Mouse (Mus musculus): ENCODE data around the gene Opa1. TPM values are rescaled to one million over a fixed set of nuclear protein-coding genes. Genes with fewer than 3 reads are reported as not detected.

Gene Opa1
- total RNA-seq, 2 experiments from 2014 or later, result 91.1 to 99.5 TPM

DNA sequence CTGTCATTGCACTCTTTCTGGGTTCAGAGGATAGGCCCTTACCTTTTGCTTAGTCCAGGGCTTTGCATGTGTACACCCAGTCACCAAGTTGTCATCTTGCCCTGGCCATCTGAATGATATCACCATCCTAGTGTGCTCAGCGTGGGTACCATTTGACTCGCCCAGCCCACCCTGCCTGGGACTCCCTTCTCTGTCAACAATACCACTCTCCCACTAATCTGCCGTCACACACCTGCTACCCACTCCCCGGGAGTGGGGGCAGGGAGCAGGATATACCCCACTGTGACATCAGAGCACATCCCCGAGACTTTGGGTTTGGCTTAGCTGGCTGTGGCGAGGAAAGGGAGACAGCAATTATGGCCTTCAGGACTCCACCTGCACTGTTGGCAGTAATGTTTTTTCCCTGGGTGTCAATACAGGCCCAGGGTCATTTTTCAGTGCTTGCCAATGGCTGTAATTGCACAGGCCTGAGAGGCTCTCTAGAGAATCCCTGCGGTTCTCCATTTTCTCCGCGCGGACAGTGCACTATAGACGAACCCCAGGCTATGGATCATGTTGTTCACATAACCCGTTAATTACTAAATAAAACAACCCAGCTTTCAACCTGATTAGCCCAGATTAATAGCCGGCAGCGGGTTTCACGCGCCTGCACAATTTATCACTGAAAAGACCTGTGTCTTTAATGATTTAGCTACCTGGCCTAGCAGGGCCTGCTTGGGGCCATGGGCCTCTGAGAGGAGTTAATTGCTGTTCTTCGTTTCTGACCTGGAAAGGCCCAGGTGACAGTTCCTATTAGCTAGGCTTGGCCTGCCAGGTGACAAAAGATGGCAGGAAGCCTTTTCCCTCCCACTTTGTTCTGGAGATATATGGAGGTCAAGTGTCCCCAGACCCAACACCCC, 109.1 kb downstream of the Opa1 start:
- no peak for DNase-seq (ENCODE audit: low spot score in 2 of 2)

DNA sequence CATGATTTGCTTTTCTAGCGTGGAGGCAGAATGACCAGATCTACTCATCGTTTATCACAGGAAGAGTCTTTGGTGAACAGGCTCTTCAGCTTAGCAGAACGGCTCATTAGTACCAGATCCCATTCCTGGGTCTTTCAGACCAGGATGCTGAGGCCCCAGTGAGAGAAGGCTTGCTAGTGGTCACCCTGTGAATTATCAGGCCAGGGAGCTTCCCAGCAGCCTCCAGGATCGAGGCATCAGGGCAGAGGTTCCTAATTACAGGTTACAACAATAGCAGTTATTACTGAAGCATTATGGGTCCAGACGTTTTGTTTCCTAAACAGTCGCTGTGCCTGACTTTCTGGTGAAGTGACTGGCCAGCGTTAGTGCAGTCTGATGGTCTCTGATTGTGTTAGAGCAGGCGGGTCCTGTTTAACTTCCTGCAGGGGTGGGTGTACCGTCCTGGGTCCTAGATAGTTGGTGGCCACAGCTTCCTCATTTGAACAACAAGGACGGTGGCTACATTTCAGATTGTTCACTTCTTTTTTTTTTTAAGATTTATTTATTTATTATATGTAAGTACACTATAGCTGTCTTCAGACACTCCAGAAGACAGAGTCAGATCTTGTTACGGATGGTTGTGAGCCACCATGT, 110.2 kb downstream of the Opa1 start:
- no peak for DNase-seq (ENCODE audit: low spot score in 2 of 2)

DNA sequence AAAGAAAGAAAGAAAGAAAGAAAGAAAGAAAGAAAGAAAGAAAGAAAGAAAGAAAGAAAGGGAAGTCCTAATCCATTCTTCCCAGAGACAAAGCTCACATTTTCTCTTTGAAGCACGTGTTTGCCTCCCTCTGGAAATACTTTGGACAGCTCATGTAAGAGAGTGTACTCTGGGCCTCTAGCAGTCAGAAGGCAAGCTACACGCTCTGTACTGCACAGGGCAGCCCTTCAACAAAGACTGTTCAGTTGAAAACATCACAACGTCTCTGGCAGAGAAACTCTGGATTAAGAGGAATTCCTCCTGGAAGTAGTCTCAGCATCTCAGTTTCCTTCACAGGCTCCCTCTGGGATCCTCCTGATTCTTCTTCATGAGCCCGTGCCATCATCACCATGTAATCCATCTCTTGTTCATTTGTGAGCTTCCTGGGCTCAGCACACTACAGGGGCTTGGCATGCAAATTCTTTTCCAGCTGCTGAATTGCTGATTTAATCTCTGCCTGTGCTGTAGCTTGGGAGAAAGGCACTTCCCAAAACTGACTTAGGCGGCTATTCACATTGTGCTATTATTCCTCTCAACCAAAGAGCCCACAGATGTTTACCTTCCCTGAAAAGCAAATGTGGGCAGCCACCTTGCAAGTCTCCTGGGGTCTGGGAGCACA, 114.0 kb downstream of the Opa1 start:
- no peak for DNase-seq (ENCODE audit: low spot score in 2 of 2)

DNA sequence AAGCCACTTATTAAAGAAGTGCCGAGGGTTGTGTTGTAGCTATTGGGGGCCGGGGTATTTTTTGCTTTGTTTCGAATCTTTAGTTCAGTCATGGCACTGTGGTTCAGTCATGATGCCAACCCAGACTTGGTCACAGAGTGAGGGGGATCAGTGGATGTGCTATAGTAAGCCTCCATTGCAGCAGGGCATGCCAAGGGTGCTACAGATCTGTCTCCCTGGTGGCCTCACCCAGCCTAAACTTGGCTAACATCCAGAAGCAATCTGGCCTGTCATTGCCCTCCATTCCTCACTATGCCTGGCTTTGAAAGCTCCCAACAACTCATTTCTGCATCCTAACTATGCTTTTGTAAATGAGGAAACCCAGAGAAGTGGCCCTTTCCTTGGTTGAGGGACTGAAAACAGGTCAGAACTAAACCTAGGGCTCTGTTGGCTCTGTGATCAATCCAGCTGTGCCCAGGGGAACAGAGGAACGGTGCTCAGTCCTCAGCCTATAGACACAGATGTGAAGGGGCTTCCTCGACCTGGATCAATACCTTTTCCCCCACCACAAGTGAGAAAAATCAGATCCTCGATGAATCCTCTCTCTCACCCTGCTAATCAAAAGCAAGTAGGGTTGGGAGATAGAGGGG, 114.8 kb downstream of the Opa1 start:
- no peak for DNase-seq (ENCODE audit: low spot score in 2 of 2)

DNA sequence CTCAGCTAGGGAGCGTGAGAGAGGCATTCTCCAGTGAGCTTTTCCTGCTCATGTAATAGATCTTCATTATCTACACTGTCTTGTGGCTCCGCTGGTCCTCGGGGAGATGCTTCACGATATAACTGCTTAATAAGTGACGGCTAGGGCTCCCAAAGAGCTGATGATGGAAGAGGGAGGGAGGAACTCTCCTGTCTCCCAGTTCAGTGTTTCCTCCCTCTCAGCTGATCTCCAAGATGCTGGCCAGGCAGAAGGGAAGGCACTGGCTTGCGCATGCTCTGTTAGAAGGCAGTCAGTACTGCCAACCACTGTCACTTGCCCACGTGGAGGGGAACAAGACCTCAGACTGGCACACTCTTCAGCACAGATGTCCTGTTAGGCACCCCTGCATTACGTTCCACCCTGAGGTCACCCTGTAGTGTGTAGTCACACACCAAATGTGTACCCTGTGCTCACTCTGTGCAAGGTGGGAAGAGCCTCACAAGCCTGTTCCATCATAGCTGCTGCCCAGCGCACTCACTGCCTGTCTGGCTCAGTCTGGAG, 115.4 kb downstream of the Opa1 start:
- no peak for DNase-seq (ENCODE audit: low spot score in 2 of 2)

Other genes starting within 250 kb of the Opa1 start
- gene Atp13a5, start 200.6 kb upstream of the Opa1 start, total RNA-seq (2021), result not detected
- gene Atp13a4, start 34.5 kb upstream of the Opa1 start, total RNA-seq (2021), result not detected

All from adrenal gland, adult 18-20 months (tissue).